Mouse (Mus musculus): ENCODE results near the gene Arrdc2. TPM values are rescaled to one million over a fixed set of nuclear protein-coding genes. Genes with fewer than 3 reads are reported as not detected.
A peak's percentile ranks its signal among the peaks of the same experiment; 100 is the strongest.

Gene Arrdc2
- total RNA-seq, 4 experiments from 2014 or later: 7.9 to 23.0 (median 13.6) TPM

- no peak for DNase-seq (ENCODE audit: low spot score)
Measured at GRCm38 (mm10) chr8:70864712-70865221, 25.2 kb upstream of the Arrdc2 start.

GRCm38 (mm10) chr8:70863956-70864711, 24.6 kb upstream of the Arrdc2 start:
- no peak for DNase-seq (ENCODE audit: low spot score)

GRCm38 (mm10) chr8:70862824-70863641, 23.5 kb upstream of the Arrdc2 start, which contains the start of gene Kcnn1:
Gene Kcnn1 (minus strand): TSS chr8:70863258.
- no peak for DNase-seq (ENCODE audit: low spot score)

GRCm38 (mm10) chr8:70857516-70857915, 18.0 kb upstream of the Arrdc2 start:
- DNase-seq (ENCODE audit: low spot score): no peak

- DNase-seq (ENCODE audit: low spot score): no peak
Measured at GRCm38 (mm10) chr8:70856541-70857197, 17.1 kb upstream of the Arrdc2 start.

- DNase-seq (ENCODE audit: low spot score): no peak
Measured at GRCm38 (mm10) chr8:70856028-70856427, 16.5 kb upstream of the Arrdc2 start.

- no peak for DNase-seq (ENCODE audit: low spot score)
Measured at GRCm38 (mm10) chr8:70853863-70854262, 14.3 kb upstream of the Arrdc2 start.

GRCm38 (mm10) chr8:70852595-70853231, 13.2 kb upstream of the Arrdc2 start:
- DNase-seq (ENCODE audit: low spot score): no peak

- DNase-seq (ENCODE audit: low spot score): no peak
Measured at GRCm38 (mm10) chr8:70851837-70852236, 12.3 kb upstream of the Arrdc2 start.

- DNase-seq (ENCODE audit: low spot score): no peak
Measured at GRCm38 (mm10) chr8:70850947-70851346, 11.4 kb upstream of the Arrdc2 start.

GRCm38 (mm10) chr8:70850132-70850845, 10.8 kb upstream of the Arrdc2 start:
- no peak for DNase-seq (ENCODE audit: low spot score)

GRCm38 (mm10) chr8:70849333-70849990, 9.9 kb upstream of the Arrdc2 start:
- peak; percentile 63 for DNase-seq (ENCODE audit: low spot score)

GRCm38 (mm10) chr8:70846371-70847154, 7.0 kb upstream of the Arrdc2 start:
- no peak for DNase-seq (ENCODE audit: low spot score)

- no peak for DNase-seq (ENCODE audit: low spot score)
Measured at GRCm38 (mm10) chr8:70845108-70845507, 5.6 kb upstream of the Arrdc2 start.

GRCm38 (mm10) chr8:70844523-70844922, 5.0 kb upstream of the Arrdc2 start:
- peak; percentile 88 for DNase-seq (ENCODE audit: low spot score)

- no peak for DNase-seq (ENCODE audit: low spot score)
Measured at GRCm38 (mm10) chr8:70843941-70844340, 4.4 kb upstream of the Arrdc2 start.

GRCm38 (mm10) chr8:70843214-70843773, 3.8 kb upstream of the Arrdc2 start:
- no peak for DNase-seq (ENCODE audit: low spot score)

GRCm38 (mm10) chr8:70842484-70842883, 3.0 kb upstream of the Arrdc2 start:
- no peak for DNase-seq (ENCODE audit: low spot score)
